Mouse (Mus musculus) MEL (cell line): ENCODE measurements around the gene Slco3a1. TPM values are rescaled to one million over a fixed set of nuclear protein-coding genes. Genes with fewer than 3 reads are reported as not detected.

Experiments used
- DNase-seq: peaks from one replicate; pipeline ENCODE4 v3.0.0; 2011; ENCODE audit warnings: low read depth, low spot score
- H3K27ac ChIP-seq: 2 replicates; pipeline ENCODE4 v1.5.1; 2012; ENCODE audit warnings: low read depth, mild to moderate bottlenecking, control low read depth, low read length, moderate library complexity; ENCODE audit not compliant: control insufficient read depth
- H3K27me3 ChIP-seq, 2 experiments: fragments of 150-350 bp in 1 of 2; sonication (generic) in 1 of 2; 2 replicates each; pipeline ENCODE4 v1.6.1; 2012; ENCODE audit warnings: low read length in 2 of 2, mild to moderate bottlenecking in 2 of 2, improper control_type of control experiment in 1 of 2, moderate library complexity in 1 of 2; ENCODE audit not compliant: insufficient read depth in 2 of 2, control insufficient read depth in 1 of 2
- H3K36me3 ChIP-seq, 2 experiments: 2 replicates each; pipeline ENCODE4 v1.6.1; 2012 to 2014; ENCODE audit warnings: low read length in 2 of 2, improper control_type of control experiment in 1 of 2, inconsistent platforms in 1 of 2, mild to moderate bottlenecking in 1 of 2; ENCODE audit not compliant: insufficient read depth in 2 of 2, control insufficient read depth in 1 of 2
- H3K4me1 ChIP-seq, 2 experiments: fragments of 150-350 bp in 1 of 2; sonication (generic) in 1 of 2; 2 replicates each; pipeline ENCODE4 v1.6.1; 2012; ENCODE audit warnings: low read length in 2 of 2, improper control_type of control experiment in 1 of 2, mild to moderate bottlenecking in 1 of 2; ENCODE audit not compliant: insufficient read depth in 2 of 2, control insufficient read depth in 1 of 2
- H3K4me3 ChIP-seq, 2 experiments: fragments of 150-350 bp in 1 of 2; sonication (generic) in 1 of 2; 2 replicates each; pipeline ENCODE4 v1.5.1; 2012; ENCODE audit warnings: low read depth in 2 of 2, low read length in 2 of 2, mild to moderate bottlenecking in 2 of 2, moderate library complexity in 2 of 2, control low read depth in 1 of 2, improper control_type of control experiment in 1 of 2; ENCODE audit not compliant: control insufficient read depth in 1 of 2, insufficient read depth in 1 of 2
- H3K79me2 ChIP-seq: 2 replicates; pipeline ENCODE4 v1.6.1; 2012; ENCODE audit warnings: mild to moderate bottlenecking, low read length, moderate library complexity; ENCODE audit not compliant: control insufficient read depth, poor library complexity, insufficient read depth
- H3K9ac ChIP-seq: 2 replicates; pipeline ENCODE4 v1.6.1; 2012; ENCODE audit warnings: low read depth, mild to moderate bottlenecking, control low read depth, low read length, moderate library complexity; ENCODE audit not compliant: control insufficient read depth, poor library complexity, severe bottlenecking
- H3K9me3 ChIP-seq: fragments of 150-350 bp; sonication (generic); replicated peaks from 2 replicates; pipeline ENCODE4 v1.6.1; 2012; ENCODE audit warnings: mild to moderate bottlenecking, low read length, improper control_type of control experiment, moderate library complexity; ENCODE audit not compliant: insufficient read depth
- BHLHE40 ChIP-seq: IDR thresholded peaks from 2 replicates; pipeline ENCODE4 v1.6.1; 2012; ENCODE audit warnings: low read depth, mild to moderate bottlenecking, inconsistent platforms, low read length, improper control_type of control experiment, borderline replicate concordance
- CHD1 ChIP-seq: IDR thresholded peaks from 2 replicates; pipeline ENCODE4 v1.6.1; 2012; ENCODE audit warnings: low read depth, mild to moderate bottlenecking, inconsistent platforms, low read length, improper control_type of control experiment
- CHD2 ChIP-seq: IDR thresholded peaks from 2 replicates; pipeline ENCODE4 v1.6.1; 2011; ENCODE audit warnings: low read length, improper control_type of control experiment
- CTCF ChIP-seq, 3 experiments: IDR thresholded peaks in 2 of 3; conservative IDR thresholded peaks in 1 of 3; 2 replicates each; pipeline ENCODE4 v1.5.1; 2011 to 2012; ENCODE audit warnings: low read length in 3 of 3, low read depth in 2 of 3, mild to moderate bottlenecking in 2 of 3, improper control_type of control experiment in 1 of 3, inconsistent platforms in 1 of 3, mixed read lengths in 1 of 3, moderate library complexity in 1 of 3; ENCODE audit not compliant: control insufficient read depth in 1 of 3, insufficient read depth in 1 of 3, poor library complexity in 1 of 3, severe bottlenecking in 1 of 3
- EP300 ChIP-seq, 2 experiments: IDR thresholded peaks; 2 replicates each; pipeline ENCODE4 v1.6.1; 2011; ENCODE audit warnings: improper control_type of control experiment in 2 of 2, low read length in 2 of 2, low read depth in 1 of 2, mild to moderate bottlenecking in 1 of 2
- GABPA ChIP-seq: IDR thresholded peaks from 2 replicates; pipeline ENCODE4 v1.6.1; 2012; ENCODE audit warnings: low read depth, mild to moderate bottlenecking, inconsistent platforms, low read length, improper control_type of control experiment, moderate library complexity
- GATA1 ChIP-seq: IDR thresholded peaks from 2 replicates; pipeline ENCODE4 v1.6.1; 2011; ENCODE audit warnings: low read depth, low read length, improper control_type of control experiment
- HCFC1 ChIP-seq: IDR thresholded peaks from 2 replicates; pipeline ENCODE4 v1.6.1; 2012; ENCODE audit warnings: low read depth, mild to moderate bottlenecking, inconsistent platforms, low read length, improper control_type of control experiment, moderate library complexity
- KAT2A ChIP-seq: conservative IDR thresholded peaks from 2 replicates; pipeline ENCODE4 v1.6.1; 2012; ENCODE audit warnings: low read depth, low read length, improper control_type of control experiment, inconsistent platforms
- MAX ChIP-seq: IDR thresholded peaks from 2 replicates; pipeline ENCODE4 v1.6.1; 2011; ENCODE audit warnings: low read length, improper control_type of control experiment
- MAZ ChIP-seq: IDR thresholded peaks from 2 replicates; pipeline ENCODE4 v1.6.1; 2012; ENCODE audit warnings: low read depth, mild to moderate bottlenecking, inconsistent platforms, low read length, improper control_type of control experiment
- NRF1 ChIP-seq: IDR thresholded peaks from 2 replicates; pipeline ENCODE4 v1.6.1; 2014; ENCODE audit warnings: low read depth, mild to moderate bottlenecking, inconsistent platforms, low read length, improper control_type of control experiment, moderate library complexity; ENCODE audit not compliant: poor library complexity, insufficient read depth, severe bottlenecking
- POLR2A ChIP-seq, 2 experiments: IDR thresholded peaks; 2 replicates each; pipeline ENCODE4 v1.6.1; 2011 to 2012; ENCODE audit warnings: low read length in 2 of 2, mild to moderate bottlenecking in 2 of 2, control low read depth in 1 of 2, improper control_type of control experiment in 1 of 2, low read depth in 1 of 2, moderate library complexity in 1 of 2; ENCODE audit not compliant: control insufficient read depth in 1 of 2, insufficient read depth in 1 of 2, poor library complexity in 1 of 2
- RAD21 ChIP-seq: IDR thresholded peaks from 2 replicates; pipeline ENCODE4 v1.6.1; 2011; ENCODE audit warnings: mild to moderate bottlenecking, low read depth, low read length, improper control_type of control experiment
- SMC3 ChIP-seq: IDR thresholded peaks from 2 replicates; pipeline ENCODE4 v1.6.1; 2011; ENCODE audit warnings: low read depth, low read length, improper control_type of control experiment
- TAL1 ChIP-seq: IDR thresholded peaks from 2 replicates; pipeline ENCODE4 v1.6.1; 2012; ENCODE audit warnings: mild to moderate bottlenecking, inconsistent platforms, low read length, moderate library complexity, mixed read lengths
- UBTF ChIP-seq: IDR thresholded peaks from 2 replicates; pipeline ENCODE4 v1.6.1; 2012; ENCODE audit warnings: low read depth, mild to moderate bottlenecking, inconsistent platforms, low read length, improper control_type of control experiment, moderate library complexity, borderline replicate concordance; ENCODE audit not compliant: insufficient read depth
- USF1 ChIP-seq: IDR thresholded peaks from 2 replicates; pipeline ENCODE4 v1.6.1; 2014; ENCODE audit warnings: low read depth, mild to moderate bottlenecking, inconsistent platforms, low read length, improper control_type of control experiment, moderate library complexity
- USF2 ChIP-seq, 2 experiments: IDR thresholded peaks; 2 replicates each; pipeline ENCODE4 v1.6.1; 2011 to 2012; ENCODE audit warnings: improper control_type of control experiment in 2 of 2, low read length in 2 of 2, borderline replicate concordance in 1 of 2, inconsistent platforms in 1 of 2, low read depth in 1 of 2, mild to moderate bottlenecking in 1 of 2; ENCODE audit not compliant: insufficient read depth in 1 of 2
- ZKSCAN1 ChIP-seq: IDR thresholded peaks from 2 replicates; pipeline ENCODE4 v1.6.1; 2012; ENCODE audit warnings: low read depth, mild to moderate bottlenecking, inconsistent platforms, low read length, improper control_type of control experiment, moderate library complexity
- ZMIZ1 ChIP-seq: IDR thresholded peaks from 2 replicates; pipeline ENCODE4 v1.6.1; 2012; ENCODE audit warnings: low read depth, mild to moderate bottlenecking, inconsistent platforms, low read length, improper control_type of control experiment, moderate library complexity
- polyA plus RNA-seq, 2 experiments: library from polyadenylated mRNA; stranded (reverse) in 1 of 2; unstranded in 1 of 2; fragments of >175 nt in 1 of 2; fragments of >200 nt in 1 of 2; gene quantifications; 2 replicates each; pipeline versions ENCODE4 v1.2.1 to v1.2.4; 2012; ENCODE audit warnings: low replicate concordance in 2 of 2, low read depth in 1 of 2; ENCODE audit not compliant: insufficient read length in 2 of 2, insufficient read depth in 1 of 2, missing spikeins in 1 of 2
- total RNA-seq: library from RNA; depleted of rRNA; stranded (reverse); fragments of 300-350 nt; gene quantifications from 2 replicates; pipeline ENCODE4 v1.2.3, GENCODE M21; 2012

Gene Slco3a1
- total and polyA plus RNA-seq, 3 experiments: 17.6 to 20.9 TPM; not detected in 1

GRCm38 (mm10) chr7:74451047-74451446 is 103.5 kb downstream of the Slco3a1 start:
- no peaks in the 10 kb centered on the region for H3K9me3 ChIP-seq
- no peaks in the 10 kb centered on the region; the same call in 1 of the 2 replicates for H3K79me2 ChIP-seq
- no peaks in the 10 kb centered on the region for H3K36me3 ChIP-seq
- no peak for TF ChIP-seq POLR2A (IDR thresholded peaks at IDR 0.05; ENCODE audit: control insufficient read depth in 1 of 2, insufficient read depth in 1 of 2, low read depth in 1 of 2, low read length in 2 of 2, poor library complexity in 1 of 2)
- TF ChIP-seq TAL1: no peak
- TF ChIP-seq USF1: no peak
- TF ChIP-seq USF2 (IDR thresholded peaks at IDR 0.05; ENCODE audit: borderline replicate concordance in 1 of 2, insufficient read depth in 1 of 2, low read depth in 1 of 2, low read length in 2 of 2): no peak
- no peak for TF ChIP-seq EP300 (IDR thresholded peaks at IDR 0.05; ENCODE audit: low read depth in 1 of 2, low read length in 2 of 2)
- TF ChIP-seq MAX: no peak
- no peak for TF ChIP-seq SMC3
- TF ChIP-seq NRF1: no peak
- no peak for TF ChIP-seq HCFC1
- TF ChIP-seq ZKSCAN1: no peak
- no peak for TF ChIP-seq CHD1
- TF ChIP-seq BHLHE40: no peak
- TF ChIP-seq, all 39 proteins: peak for 0
- no peaks in the 10 kb centered on the region for H3K4me1 ChIP-seq
- no peak overlapping the region for H3K4me3 ChIP-seq
- no peaks in the 10 kb centered on the region for H3K27me3 ChIP-seq
- H3K9ac ChIP-seq: no peak overlapping the region
- DNase-seq: no peak
- H3K27ac ChIP-seq: no peak overlapping the region

GRCm38 (mm10) chr7:74449802-74450201 is 104.8 kb downstream of the Slco3a1 start:
- H3K79me2 ChIP-seq: no peaks in the 10 kb centered on the region; the same call in 1 of the 2 replicates
- H3K9ac ChIP-seq: no peak overlapping the region
- H3K9me3 ChIP-seq: no peaks in the 10 kb centered on the region
- no peak overlapping the region for H3K27ac ChIP-seq
- no peak for DNase-seq
- no peaks in the 10 kb centered on the region for H3K36me3 ChIP-seq
- no peaks in the 10 kb centered on the region for H3K27me3 ChIP-seq
- H3K4me3 ChIP-seq: no peak overlapping the region
- TF ChIP-seq CTCF (IDR thresholded peaks at IDR 0.05 in 2 of 3, conservative IDR thresholded peaks at IDR 0.05 in 1 of 3; ENCODE audit: control insufficient read depth in 1 of 3, insufficient read depth in 1 of 3, low read depth in 2 of 3, low read length in 3 of 3, poor library complexity in 1 of 3, severe bottlenecking in 1 of 3): no peak
- TF ChIP-seq UBTF: no peak
- TF ChIP-seq CHD2: no peak
- no peak for TF ChIP-seq RAD21
- TF ChIP-seq GATA1: no peak
- no peak for TF ChIP-seq CHD1
- TF ChIP-seq USF2 (IDR thresholded peaks at IDR 0.05; ENCODE audit: borderline replicate concordance in 1 of 2, insufficient read depth in 1 of 2, low read depth in 1 of 2, low read length in 2 of 2): no peak
- TF ChIP-seq USF1: no peak
- TF ChIP-seq HCFC1: no peak
- no peak for TF ChIP-seq GABPA
- no peak for TF ChIP-seq ZMIZ1
- no peak for TF ChIP-seq ZKSCAN1
- TF ChIP-seq KAT2A: no peak
- TF ChIP-seq EP300 (IDR thresholded peaks at IDR 0.05; ENCODE audit: low read depth in 1 of 2, low read length in 2 of 2): no peak
- no peak for TF ChIP-seq MAZ
- no peaks in the 10 kb centered on the region for H3K4me1 ChIP-seq
